Mouse (Mus musculus): ENCODE data around the gene Vtn. TPM values are rescaled to one million over a fixed set of nuclear protein-coding genes. Genes with fewer than 3 reads are reported as not detected.

The Vtn gene
- total and polyA plus RNA-seq, 3 experiments, result not detected

GRCm38 (mm10) chr11:78515549-78516325 lies 16.8 kb downstream of the Vtn start:
- TF ChIP-seq CTCF (IDR thresholded peaks at IDR 0.05; ENCODE audit: low read depth, low read length) (no peak), GATA2 (IDR thresholded peaks at IDR 0.05; ENCODE audit: borderline replicate concordance, low read depth, low read length) (no peak), GATA1 (IDR thresholded peaks at IDR 0.05; ENCODE audit: borderline replicate concordance, low read length) (no peak), TAL1 (conservative IDR thresholded peaks at IDR 0.05; ENCODE audit: low read depth, low read length) (no peak), POLR2AphosphoS5 (IDR thresholded peaks at IDR 0.05; ENCODE audit: insufficient replicate concordance, low read depth, low read length) (no peak)
- Histone ChIP-seq H3K4me1 (ENCODE audit: insufficient read depth, low read depth, low read length) (peaks cover 37% of the 10 kb centered on the region), H3K4me3 (ENCODE audit: low read depth, low read length) (no peak overlapping the region), H3K36me3 (replicated peaks) (peaks cover 70% of the 10 kb centered on the region), H3K9me3 (replicated peaks) (no peaks in the 10 kb centered on the region), H3K27me3 (ENCODE audit: insufficient read depth, low read length) (no peaks in the 10 kb centered on the region)
- ATAC-seq (ENCODE audit: extremely low read depth, insufficient number of reproducible peaks, low FRiP score, poor library complexity, severe bottlenecking) (no peak), DNase-seq (ENCODE audit: low spot score) (no peak)

- no peak for DNase-seq (ENCODE audit: low spot score)
- peaks cover 95% of the 10 kb centered on the region for H3K36me3 ChIP-seq (replicated peaks)
- TF ChIP-seq CTCF (IDR thresholded peaks at IDR 0.05; ENCODE audit: low read depth, low read length) (no peak), GATA2 (IDR thresholded peaks at IDR 0.05; ENCODE audit: borderline replicate concordance, low read depth, low read length) (no peak), POLR2AphosphoS5 (IDR thresholded peaks at IDR 0.05; ENCODE audit: insufficient replicate concordance, low read depth, low read length) (no peak), GATA1 (IDR thresholded peaks at IDR 0.05; ENCODE audit: borderline replicate concordance, low read length) (no peak)
Measured at GRCm38 (mm10) chr11:78518931-78519330, 20.0 kb downstream of the Vtn start.

GRCm38 (mm10) chr11:78521880-78522279 lies 23.0 kb downstream of the Vtn start:
- TF ChIP-seq TAL1 (conservative IDR thresholded peaks at IDR 0.05; ENCODE audit: low read depth, low read length), result no peak
- TF ChIP-seq POLR2AphosphoS5 (IDR thresholded peaks at IDR 0.05; ENCODE audit: insufficient replicate concordance, low read depth, low read length), result no peak
- no peak for TF ChIP-seq GATA2 (IDR thresholded peaks at IDR 0.05; ENCODE audit: borderline replicate concordance, low read depth, low read length)
- TF ChIP-seq GATA1 (IDR thresholded peaks at IDR 0.05; ENCODE audit: borderline replicate concordance, low read length), result no peak
- TF ChIP-seq CTCF (IDR thresholded peaks at IDR 0.05; ENCODE audit: low read depth, low read length), result no peak
- peaks cover 96% of the 10 kb centered on the region for H3K36me3 ChIP-seq (replicated peaks)
- H3K9me3 ChIP-seq (replicated peaks), result no peaks in the 10 kb centered on the region

More at GRCm38 (mm10) chr11:78518931-78519330, 20.0 kb downstream of the Vtn start:
- Histone ChIP-seq H3K9me3 (replicated peaks) (no peaks in the 10 kb centered on the region), H3K27me3 (ENCODE audit: insufficient read depth, low read length) (no peaks in the 10 kb centered on the region), H3K4me1 (ENCODE audit: insufficient read depth, low read depth, low read length) (peaks cover 21% of the 10 kb centered on the region), H3K4me3 (ENCODE audit: low read depth, low read length) (no peak overlapping the region)
- no peak for ATAC-seq (ENCODE audit: extremely low read depth, insufficient number of reproducible peaks, low FRiP score, poor library complexity, severe bottlenecking)

GRCm38 (mm10) chr11:78522481-78522997 lies 23.6 kb downstream of the Vtn start:
- no peak for ATAC-seq (ENCODE audit: extremely low read depth, insufficient number of reproducible peaks, low FRiP score, poor library complexity, severe bottlenecking)
- peaks cover 100% of the 10 kb centered on the region for H3K36me3 ChIP-seq (replicated peaks)
- no peak for DNase-seq (ENCODE audit: low spot score)

More at GRCm38 (mm10) chr11:78521880-78522279, 23.0 kb downstream of the Vtn start:
- no peak for DNase-seq (ENCODE audit: low spot score)
- ATAC-seq (ENCODE audit: extremely low read depth, insufficient number of reproducible peaks, low FRiP score, poor library complexity, severe bottlenecking), result no peak
- peaks cover 9% of the 10 kb centered on the region for H3K4me1 ChIP-seq (ENCODE audit: insufficient read depth, low read depth, low read length)
- no peak overlapping the region for H3K4me3 ChIP-seq (ENCODE audit: low read depth, low read length)
- no peaks in the 10 kb centered on the region for H3K27me3 ChIP-seq (ENCODE audit: insufficient read depth, low read length)

GRCm38 (mm10) chr11:78523241-78523955 lies 24.5 kb downstream of the Vtn start:
- ATAC-seq (ENCODE audit: extremely low read depth, insufficient number of reproducible peaks, low FRiP score, poor library complexity, severe bottlenecking) (no peak), DNase-seq (ENCODE audit: low spot score) (no peak)
- Histone ChIP-seq H3K9me3 (replicated peaks) (no peaks in the 10 kb centered on the region), H3K4me1 (ENCODE audit: insufficient read depth, low read depth, low read length) (peaks cover 12% of the 10 kb centered on the region), H3K27me3 (ENCODE audit: insufficient read depth, low read length) (no peaks in the 10 kb centered on the region), H3K36me3 (replicated peaks) (peaks cover 100% of the 10 kb centered on the region), H3K4me3 (ENCODE audit: low read depth, low read length) (no peak overlapping the region)
- no peak for TF ChIP-seq GATA1 (IDR thresholded peaks at IDR 0.05; ENCODE audit: borderline replicate concordance, low read length)
- TF ChIP-seq TAL1 (conservative IDR thresholded peaks at IDR 0.05; ENCODE audit: low read depth, low read length), result no peak
- TF ChIP-seq CTCF (IDR thresholded peaks at IDR 0.05; ENCODE audit: low read depth, low read length), result no peak
- TF ChIP-seq GATA2 (IDR thresholded peaks at IDR 0.05; ENCODE audit: borderline replicate concordance, low read depth, low read length), result no peak
- TF ChIP-seq POLR2AphosphoS5 (IDR thresholded peaks at IDR 0.05; ENCODE audit: insufficient replicate concordance, low read depth, low read length), result no peak

More at GRCm38 (mm10) chr11:78522481-78522997, 23.6 kb downstream of the Vtn start:
- no peak overlapping the region for H3K4me3 ChIP-seq (ENCODE audit: low read depth, low read length)
- TF ChIP-seq CTCF (IDR thresholded peaks at IDR 0.05; ENCODE audit: low read depth, low read length), result no peak
- TF ChIP-seq TAL1 (conservative IDR thresholded peaks at IDR 0.05; ENCODE audit: low read depth, low read length), result no peak
- TF ChIP-seq POLR2AphosphoS5 (IDR thresholded peaks at IDR 0.05; ENCODE audit: insufficient replicate concordance, low read depth, low read length), result no peak
- peaks cover 9% of the 10 kb centered on the region for H3K4me1 ChIP-seq (ENCODE audit: insufficient read depth, low read depth, low read length)
- no peaks in the 10 kb centered on the region for H3K27me3 ChIP-seq (ENCODE audit: insufficient read depth, low read length)
- no peaks in the 10 kb centered on the region for H3K9me3 ChIP-seq (replicated peaks)

- H3K4me1 ChIP-seq (ENCODE audit: insufficient read depth, low read depth, low read length), result peaks cover 5% of the 10 kb centered on the region; the same call in 1 of the 2 replicates
- H3K4me3 ChIP-seq (ENCODE audit: low read depth, low read length), result no peak overlapping the region
- ATAC-seq (ENCODE audit: extremely low read depth, insufficient number of reproducible peaks, low FRiP score, poor library complexity, severe bottlenecking), result no peak
- no peaks in the 10 kb centered on the region for H3K9me3 ChIP-seq (replicated peaks)
- TF ChIP-seq TAL1 (conservative IDR thresholded peaks at IDR 0.05; ENCODE audit: low read depth, low read length) (no peak), POLR2AphosphoS5 (IDR thresholded peaks at IDR 0.05; ENCODE audit: insufficient replicate concordance, low read depth, low read length) (no peak), GATA2 (IDR thresholded peaks at IDR 0.05; ENCODE audit: borderline replicate concordance, low read depth, low read length) (no peak), CTCF (IDR thresholded peaks at IDR 0.05; ENCODE audit: low read depth, low read length) (no peak), GATA1 (IDR thresholded peaks at IDR 0.05; ENCODE audit: borderline replicate concordance, low read length) (no peak)
- peaks cover 100% of the 10 kb centered on the region for H3K36me3 ChIP-seq (replicated peaks)
- no peaks in the 10 kb centered on the region for H3K27me3 ChIP-seq (ENCODE audit: insufficient read depth, low read length)
- no peak for DNase-seq (ENCODE audit: low spot score)
Measured at GRCm38 (mm10) chr11:78524838-78525237, 25.9 kb downstream of the Vtn start.

All from G1E (cell line).